Mouse (Mus musculus): Measurements from ENCODE around the gene Gsn. TPM values are rescaled to one million over a fixed set of nuclear protein-coding genes. Genes with fewer than 3 reads are reported as not detected.
A peak's percentile ranks its signal among the peaks of the same experiment; 100 is the strongest.

Gsn gene
- polyA plus RNA-seq, 1 experiment from 2014 or later, result 18.9 TPM

DNA sequence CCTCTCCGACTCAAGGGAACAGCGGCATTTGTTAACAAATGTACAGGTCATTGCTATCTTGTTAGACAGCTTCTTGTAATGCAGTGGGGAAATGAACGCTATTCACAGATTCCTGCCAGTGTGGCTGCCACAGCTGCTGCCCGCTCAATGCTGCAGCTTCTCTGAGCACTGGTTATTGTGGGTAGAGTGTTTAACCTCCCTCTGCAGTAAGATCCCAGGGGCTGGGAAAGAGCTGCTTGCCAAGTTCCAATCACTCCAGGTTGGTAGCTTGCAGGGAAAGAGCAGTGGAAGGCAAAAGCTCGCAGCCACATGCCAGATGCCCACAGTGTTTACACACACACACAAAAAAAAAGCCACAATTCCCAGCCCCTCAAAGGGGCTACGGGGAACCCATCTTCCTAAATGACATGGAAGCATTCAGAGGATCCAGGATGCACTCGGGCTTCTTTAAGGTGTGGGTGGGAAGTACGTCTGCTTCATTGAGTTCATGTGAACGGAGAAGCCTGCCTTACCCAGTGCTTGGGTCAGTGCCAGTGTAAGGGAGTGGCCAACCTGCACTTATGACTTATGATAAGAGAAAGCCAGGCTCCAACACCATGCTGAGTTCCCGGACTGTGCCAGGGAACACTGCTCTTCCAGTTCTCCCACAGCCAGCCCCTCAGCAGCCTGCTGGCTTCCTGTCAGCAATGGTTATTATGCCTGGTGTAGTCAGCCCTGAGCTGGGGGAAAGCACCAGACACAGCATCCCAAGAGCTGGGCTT, 66.4 kb downstream of the Gsn start:
- DNase-seq (ENCODE audit: low spot score), result no peak
- peaks cover 4% of the 10 kb centered on the region; the same call in 1 of the 2 replicates for H3K27me3 ChIP-seq (replicated peaks; ENCODE audit: low read depth, poor library complexity, severe bottlenecking)
- H3K36me3 ChIP-seq (replicated peaks), result peaks cover 12% of the 10 kb centered on the region; the same call in 1 of the 2 replicates
- H3K27ac ChIP-seq (replicated peaks), result no peak overlapping the region
- no peaks in the 10 kb centered on the region for H3K9me3 ChIP-seq
- H3K4me1 ChIP-seq, result peaks cover 8% of the 10 kb centered on the region; the same call in 1 of the 2 replicates
- no peak overlapping the region for H3K4me3 ChIP-seq
- WGBS, result 83% methylated on average over 10 of the region's 10 CpGs

GRCm38 (mm10) chr2:35325930-35326329, 69.8 kb downstream of the Gsn start:
- DNase-seq (ENCODE audit: low spot score), result no peak
- Histone ChIP-seq H3K4me3 (no peak overlapping the region), H3K27ac (replicated peaks) (no peak overlapping the region), H3K27me3 (replicated peaks; ENCODE audit: low read depth, poor library complexity, severe bottlenecking) (peaks cover 4% of the 10 kb centered on the region; the same call in 1 of the 2 replicates), H3K4me1 (peaks cover 9% of the 10 kb centered on the region; the same call in 1 of the 2 replicates), H3K9me3 (no peaks in the 10 kb centered on the region), H3K36me3 (replicated peaks) (no peaks in the 10 kb centered on the region; the same call in 1 of the 2 replicates)
- 73% methylated on average over 10 of the region's 10 CpGs for WGBS

DNA sequence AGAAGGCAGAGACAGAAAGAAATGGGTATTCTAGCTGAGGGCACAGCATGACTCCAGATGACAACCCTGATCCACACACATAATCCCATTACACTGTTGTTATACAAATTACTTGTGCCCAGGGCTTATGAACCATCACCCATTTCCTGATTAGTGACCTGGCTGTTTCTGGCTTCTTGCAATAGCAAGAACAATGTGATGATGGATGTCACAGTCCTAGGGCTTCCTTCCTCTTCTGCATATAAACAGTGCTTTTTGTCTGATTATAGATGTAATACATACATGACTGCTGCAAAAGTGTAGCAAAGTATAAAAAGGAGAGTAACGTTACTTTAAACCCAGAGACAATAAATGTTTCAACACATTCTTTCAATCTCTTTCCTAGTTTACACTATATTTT, 70.8 kb downstream of the Gsn start:
- 79% methylated on average over 1 of the region's 1 CpGs for WGBS
- H3K27ac ChIP-seq (replicated peaks), result no peak overlapping the region
- peaks cover 9% of the 10 kb centered on the region; the same call in 1 of the 2 replicates for H3K4me1 ChIP-seq
- H3K36me3 ChIP-seq (replicated peaks), result no peaks in the 10 kb centered on the region
- no peak overlapping the region for H3K4me3 ChIP-seq
- peaks cover 4% of the 10 kb centered on the region; the same call in 1 of the 2 replicates for H3K27me3 ChIP-seq (replicated peaks; ENCODE audit: low read depth, poor library complexity, severe bottlenecking)
- no peak for DNase-seq (ENCODE audit: low spot score)
- no peaks in the 10 kb centered on the region for H3K9me3 ChIP-seq

- no peak overlapping the region for H3K4me3 ChIP-seq
- no peak for DNase-seq (ENCODE audit: low spot score)
- H3K4me1 ChIP-seq, result peaks cover 6% of the 10 kb centered on the region; the same call in 1 of the 2 replicates
- H3K27me3 ChIP-seq (replicated peaks; ENCODE audit: low read depth, poor library complexity, severe bottlenecking), result peaks cover 4% of the 10 kb centered on the region; the same call in 1 of the 2 replicates
- H3K36me3 ChIP-seq (replicated peaks), result no peaks in the 10 kb centered on the region
- no peak overlapping the region for H3K27ac ChIP-seq (replicated peaks)
- 67% methylated on average over 10 of the region's 10 CpGs for WGBS
- H3K9me3 ChIP-seq, result no peaks in the 10 kb centered on the region
These were observed 71.4 kb downstream of the Gsn start for GRCm38 (mm10) chr2:35327583-35327982.

GRCm38 (mm10) chr2:35328064-35328792, 72.0 kb downstream of the Gsn start:
- H3K9me3 ChIP-seq, result no peaks in the 10 kb centered on the region
- no peaks in the 10 kb centered on the region for H3K36me3 ChIP-seq (replicated peaks)
- peaks cover 4% of the 10 kb centered on the region; the same call in 1 of the 2 replicates for H3K27me3 ChIP-seq (replicated peaks; ENCODE audit: low read depth, poor library complexity, severe bottlenecking)
- DNase-seq (ENCODE audit: low spot score), result no peak
- H3K27ac ChIP-seq (replicated peaks), result no peak overlapping the region
- 43% methylated on average over 11 of the region's 11 CpGs for WGBS
- peaks cover 6% of the 10 kb centered on the region; the same call in 1 of the 2 replicates for H3K4me1 ChIP-seq
- no peak overlapping the region for H3K4me3 ChIP-seq

- Histone ChIP-seq H3K4me1 (peaks cover 6% of the 10 kb centered on the region; the same call in 1 of the 2 replicates), H3K27me3 (replicated peaks; ENCODE audit: low read depth, poor library complexity, severe bottlenecking) (peaks cover 4% of the 10 kb centered on the region; the same call in 1 of the 2 replicates), H3K9me3 (no peaks in the 10 kb centered on the region), H3K36me3 (replicated peaks) (no peaks in the 10 kb centered on the region), H3K4me3 (no peak overlapping the region), H3K27ac (replicated peaks) (no peak overlapping the region)
- WGBS, result 81% methylated on average over 2 of the region's 2 CpGs
- no peak for DNase-seq (ENCODE audit: low spot score)
These were observed 72.9 kb downstream of the Gsn start for GRCm38 (mm10) chr2:35329061-35329460.

DNA sequence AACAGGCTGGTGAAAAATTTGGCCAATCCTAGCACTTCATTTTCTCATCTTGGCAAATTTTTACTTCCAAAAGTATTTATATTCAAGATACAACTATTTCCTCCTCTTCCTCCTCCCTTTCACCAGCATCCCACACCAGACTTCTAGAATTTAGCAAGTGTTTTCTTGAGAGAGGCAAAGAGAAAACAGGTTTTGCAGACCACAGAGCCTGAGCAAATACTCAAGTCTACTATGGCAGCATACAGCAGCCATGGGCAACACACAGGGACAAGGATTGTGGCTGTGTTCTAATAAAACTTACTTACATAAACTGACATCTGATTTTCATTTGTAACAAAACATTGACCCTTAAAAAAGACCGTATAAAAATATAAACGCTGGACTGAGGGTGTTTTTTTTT, 75.0 kb downstream of the Gsn start:
- Histone ChIP-seq H3K27me3 (replicated peaks; ENCODE audit: low read depth, poor library complexity, severe bottlenecking) (peaks cover 19% of the 10 kb centered on the region), H3K27ac (replicated peaks) (no peak overlapping the region), H3K4me3 (no peak overlapping the region), H3K4me1 (peaks cover 18% of the 10 kb centered on the region), H3K36me3 (replicated peaks) (no peaks in the 10 kb centered on the region), H3K9me3 (no peaks in the 10 kb centered on the region)
- DNase-seq (ENCODE audit: low spot score), result no peak
- 67% methylated on average over 2 of the region's 2 CpGs for WGBS

- H3K27me3 ChIP-seq (replicated peaks; ENCODE audit: low read depth, poor library complexity, severe bottlenecking), result peaks cover 21% of the 10 kb centered on the region
- no peak overlapping the region for H3K4me3 ChIP-seq
- no peak for DNase-seq (ENCODE audit: low spot score)
- H3K27ac ChIP-seq (replicated peaks), result no peak overlapping the region
- H3K36me3 ChIP-seq (replicated peaks), result no peaks in the 10 kb centered on the region
- H3K4me1 ChIP-seq, result peaks cover 26% of the 10 kb centered on the region
- H3K9me3 ChIP-seq, result no peaks in the 10 kb centered on the region
These were observed 77.5 kb downstream of the Gsn start for GRCm38 (mm10) chr2:35333670-35334069.

DNA sequence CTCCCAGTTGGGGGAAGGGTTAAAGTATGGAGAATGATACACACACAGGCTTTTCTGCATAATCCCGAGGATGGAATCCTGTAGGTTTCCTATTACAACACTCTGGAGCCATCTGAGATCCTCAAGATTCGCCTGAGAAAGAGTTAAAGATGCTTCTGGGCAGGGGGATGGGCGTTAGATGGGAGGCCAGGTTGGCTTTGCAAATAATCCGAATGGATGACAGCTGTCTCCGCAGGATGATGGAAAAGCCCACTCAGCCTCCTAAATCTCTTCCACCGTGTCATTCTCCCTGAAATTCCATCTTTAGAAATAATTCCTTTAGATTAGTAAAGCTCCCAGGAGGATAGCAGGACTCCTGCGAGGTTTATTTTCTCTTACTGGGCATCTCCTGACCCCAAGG, 79.4 kb downstream of the Gsn start:
- Histone ChIP-seq H3K9me3 (no peaks in the 10 kb centered on the region), H3K4me3 (peak overlapping the region; percentile 82), H3K27me3 (replicated peaks; ENCODE audit: low read depth, poor library complexity, severe bottlenecking) (peaks cover 21% of the 10 kb centered on the region), H3K4me1 (peaks cover 26% of the 10 kb centered on the region), H3K36me3 (replicated peaks) (no peaks in the 10 kb centered on the region), H3K27ac (replicated peaks) (no peak overlapping the region)
- no peak for DNase-seq (ENCODE audit: low spot score)
- 4% methylated on average over 7 of the region's 7 CpGs for WGBS

DNA sequence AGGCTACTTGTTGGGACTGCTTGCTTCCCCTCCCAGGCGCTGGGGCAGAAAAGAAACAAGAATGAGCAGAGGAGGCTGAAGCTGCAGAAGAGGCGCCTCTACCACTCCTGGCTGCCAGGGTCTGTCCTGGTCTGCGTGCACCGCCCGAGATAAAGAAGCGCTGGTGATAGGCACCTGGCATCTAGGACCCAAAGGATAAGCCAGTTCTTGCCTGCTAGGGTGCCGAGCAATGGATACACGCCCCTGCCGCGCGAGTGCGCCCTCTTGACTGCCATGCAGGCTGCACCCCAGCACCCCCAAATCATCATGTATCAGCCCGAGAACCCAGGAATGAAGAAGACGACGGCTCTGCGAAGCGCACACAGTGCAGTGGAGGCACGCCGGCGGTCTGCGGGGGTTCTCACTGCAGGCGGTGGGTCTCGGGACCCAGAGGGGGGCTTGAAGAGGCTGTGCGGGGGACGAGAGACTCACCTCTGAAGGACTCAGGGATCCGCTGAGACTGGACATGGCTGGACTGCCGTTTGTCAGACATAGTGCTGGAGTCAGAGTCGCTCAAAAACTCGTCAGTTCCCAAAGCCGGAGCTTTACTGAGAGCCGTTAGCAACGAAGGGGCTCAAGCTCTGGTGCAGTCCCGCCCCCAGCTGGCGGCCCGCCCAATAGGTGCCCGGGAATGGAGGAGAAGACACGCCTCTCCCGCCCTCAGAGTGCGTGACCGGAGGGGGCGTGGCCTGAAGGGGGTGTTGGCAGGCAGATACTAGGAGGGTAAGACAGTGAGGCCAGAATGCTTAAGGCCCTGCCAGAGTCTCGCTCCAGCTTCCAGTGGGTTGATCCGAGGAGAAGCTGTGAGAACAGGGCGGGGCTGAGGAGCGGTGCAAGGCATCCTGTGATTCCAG, 80.5 kb downstream of the Gsn start, which contains the start of gene Stom:
Gene Stom, minus strand, starts transcription at position 589 of the 893 bp plus-strand sequence.
- under 1% methylated on average over 45 of the region's 45 CpGs for WGBS
- peak within 1 kb of the TSS; percentile 82 for H3K4me3 ChIP-seq
- H3K9me3 ChIP-seq, result no peaks in the 10 kb centered on the region
- H3K36me3 ChIP-seq (replicated peaks), result no peaks in the 10 kb centered on the region
- DNase-seq (ENCODE audit: low spot score), result peak; percentile 99
- H3K27me3 ChIP-seq (replicated peaks; ENCODE audit: low read depth, poor library complexity, severe bottlenecking), result peaks cover 21% of the 10 kb centered on the region
- H3K27ac ChIP-seq (replicated peaks), result peak within 1 kb of the TSS; percentile 87
- H3K4me1 ChIP-seq, result peaks cover 27% of the 10 kb centered on the region

- Histone ChIP-seq H3K27me3 (replicated peaks; ENCODE audit: low read depth, poor library complexity, severe bottlenecking) (peaks cover 21% of the 10 kb centered on the region), H3K36me3 (replicated peaks) (no peaks in the 10 kb centered on the region), H3K4me1 (peaks cover 29% of the 10 kb centered on the region), H3K9me3 (no peaks in the 10 kb centered on the region), H3K27ac (replicated peaks) (peak overlapping the region; percentile 87), H3K4me3 (peak overlapping the region; percentile 82)
- WGBS, result 53% methylated on average over 10 of the region's 10 CpGs
- no peak for DNase-seq (ENCODE audit: low spot score)
These were observed 81.2 kb downstream of the Gsn start for GRCm38 (mm10) chr2:35337419-35337818.

DNA sequence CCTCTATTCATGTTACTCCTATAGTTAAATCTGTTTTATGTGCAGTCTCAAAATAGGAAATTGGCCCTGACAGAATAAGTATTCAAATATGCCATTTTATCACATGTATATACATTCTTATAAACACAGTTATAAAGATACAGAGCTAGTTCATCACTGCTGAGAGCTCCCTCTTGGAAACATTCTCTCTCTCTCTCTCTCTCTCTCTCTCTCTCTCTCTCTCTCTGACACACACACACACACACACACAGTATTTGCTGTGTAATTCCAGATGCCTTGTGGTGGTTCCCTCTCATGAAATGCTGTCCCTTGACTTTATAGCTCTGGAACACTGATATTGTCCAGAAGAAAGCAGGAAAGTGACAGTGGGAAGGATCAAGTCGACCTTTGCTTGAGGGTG, 81.9 kb downstream of the Gsn start:
- Histone ChIP-seq H3K4me3 (no peak overlapping the region), H3K9me3 (no peaks in the 10 kb centered on the region), H3K36me3 (replicated peaks) (no peaks in the 10 kb centered on the region), H3K27ac (replicated peaks) (no peak overlapping the region), H3K4me1 (peaks cover 29% of the 10 kb centered on the region), H3K27me3 (replicated peaks; ENCODE audit: low read depth, poor library complexity, severe bottlenecking) (peaks cover 21% of the 10 kb centered on the region)
- WGBS, result 71% methylated on average over 1 of the region's 1 CpGs
- DNase-seq (ENCODE audit: low spot score), result no peak
